Mouse (Mus musculus): ENCODE data around the gene Strbp.

DNA sequence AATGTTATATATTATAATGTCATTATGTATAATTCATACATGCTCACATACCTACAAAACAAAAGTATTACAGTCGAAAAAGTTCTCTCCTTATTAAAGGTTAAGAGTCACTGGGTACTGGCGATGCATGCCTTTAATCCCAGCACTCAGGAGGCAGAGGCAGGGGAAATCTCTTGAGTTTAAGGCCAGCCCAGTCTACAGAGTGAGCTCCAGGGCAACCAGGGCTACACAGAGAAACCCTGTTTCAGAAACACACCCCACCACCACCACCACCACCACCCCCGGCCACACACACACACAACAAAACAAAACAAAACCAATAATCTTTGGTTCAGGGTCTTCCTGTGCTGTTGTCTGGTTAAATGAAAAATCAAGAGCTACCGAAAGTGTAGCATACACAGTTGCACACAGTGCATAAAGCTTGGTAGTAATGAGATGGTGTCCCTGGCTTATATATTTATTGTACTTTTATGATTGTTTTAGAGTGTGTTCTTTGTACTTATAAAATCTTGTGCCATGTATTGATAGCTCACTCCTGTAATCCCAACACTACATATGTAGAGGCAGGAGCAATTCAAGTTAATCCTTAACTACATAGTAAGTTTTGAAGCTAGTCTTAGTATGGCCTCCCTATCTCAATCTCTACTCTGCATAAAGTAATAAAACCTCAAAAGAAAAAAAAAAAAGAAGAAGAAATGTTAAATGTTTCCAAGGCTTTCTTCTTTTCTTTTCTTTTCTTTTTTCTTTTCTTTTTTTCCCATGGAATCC, 192.3 kb downstream of the Strbp start:
- no peak for TF ChIP-seq CTCF (IDR thresholded peaks at IDR 0.05; ENCODE audit: extremely low read depth, insufficient read depth, insufficient read length, insufficient replicate concordance)
- no peak for TF ChIP-seq POLR2A (IDR thresholded peaks at IDR 0.05; ENCODE audit: low read depth, low read length)
